Mouse (Mus musculus) olfactory bulb, adult 2 months (tissue): Measurements from ENCODE around the gene Astn1.

ENCODE experiments used
- CTCF ChIP-seq: fragments of 200-500 bp; IDR thresholded peaks from 2 replicates; pipeline ENCODE4 v1.5.1; 2012; ENCODE audit warnings: low read depth, mild to moderate bottlenecking, low read length, moderate library complexity; ENCODE audit not compliant: insufficient read depth
- POLR2A ChIP-seq: fragments of 200-500 bp; IDR thresholded peaks from 2 replicates; pipeline ENCODE4 v1.6.1; 2012; ENCODE audit warnings: mild to moderate bottlenecking, low read depth, low read length, moderate library complexity; ENCODE audit not compliant: insufficient read depth

DNA sequence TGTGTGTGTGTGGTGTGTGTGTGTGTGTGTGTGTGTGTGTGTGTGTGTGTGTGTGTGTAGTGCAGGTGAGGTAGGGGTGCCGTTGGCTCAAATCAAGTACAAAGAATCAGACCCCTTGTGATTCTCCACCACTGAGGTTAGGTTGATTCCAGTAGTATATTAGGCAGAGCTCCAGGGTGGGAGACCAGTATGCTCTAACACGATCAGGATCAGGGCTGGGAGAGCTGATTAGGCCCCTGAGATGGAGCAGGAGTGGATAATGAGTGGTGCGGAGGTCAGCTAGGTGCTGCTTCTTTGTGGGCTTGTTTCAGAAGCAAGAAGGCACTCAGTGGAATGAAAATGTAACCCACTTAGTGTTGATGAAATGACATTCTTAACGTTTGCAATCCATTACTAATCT, 28.6 kb downstream of the Astn1 start:
- TF ChIP-seq CTCF (no peak), POLR2A (no peak)
